Mouse (Mus musculus): Measurements from ENCODE around the gene Aasdh.

- TF ChIP-seq CTCF (conservative IDR thresholded peaks at IDR 0.05; ENCODE audit: low read length) (no peak), POU5F1 (IDR thresholded peaks at IDR 0.05; ENCODE audit: borderline replicate concordance, low read length) (no peak)
Measured at GRCm38 (mm10) chr5:76952112-76953040, 47.1 kb upstream of the Aasdh start.

Data from E14TG2a.4 (cell line).